Mouse (Mus musculus) forebrain, embryonic 13.5 days (tissue): ENCODE results near the gene Iqgap2. TPM values are rescaled to one million over a fixed set of nuclear protein-coding genes. Genes with fewer than 3 reads are reported as not detected.

Experiments
- ATAC-seq: fragments of 200-750 bp; cut with Nextera tagmentation; 2 replicates; pipeline ENCODE4 v1.8.0; 2017
- H3K27ac ChIP-seq: fragments of 300-500 bp; sonication (generic); 2 replicates; pipeline ENCODE4 v1.5.1; 2015; ENCODE audit warnings: inconsistent platforms, mild to moderate bottlenecking, moderate library complexity
- H3K27me3 ChIP-seq: fragments of 300-500 bp; sonication (generic); 2 replicates; pipeline ENCODE4 v1.6.1; 2015; ENCODE audit warnings: mild to moderate bottlenecking, inconsistent platforms
- H3K36me3 ChIP-seq: fragments of 300-500 bp; sonication (generic); 2 replicates; pipeline ENCODE4 v1.6.1; 2015; ENCODE audit warnings: mild to moderate bottlenecking, inconsistent platforms; ENCODE audit not compliant: poor library complexity, severe bottlenecking
- H3K4me1 ChIP-seq: fragments of 300-500 bp; sonication (generic); 2 replicates; pipeline ENCODE4 v1.6.1; 2015; ENCODE audit warnings: inconsistent platforms
- H3K4me2 ChIP-seq: fragments of 300-500 bp; sonication (generic); 2 replicates; pipeline ENCODE4 v1.6.1; 2015; ENCODE audit warnings: inconsistent platforms, mild to moderate bottlenecking, moderate library complexity
- H3K4me3 ChIP-seq: fragments of 300-500 bp; sonication (generic); 2 replicates; pipeline ENCODE4 v1.5.1; 2015; ENCODE audit warnings: mild to moderate bottlenecking, inconsistent platforms
- H3K9ac ChIP-seq: fragments of 300-500 bp; sonication (generic); 2 replicates; pipeline ENCODE4 v1.6.1; 2015; ENCODE audit warnings: mild to moderate bottlenecking, inconsistent platforms
- H3K9me3 ChIP-seq: fragments of 300-500 bp; sonication (generic); replicated peaks from 2 replicates; pipeline ENCODE4 v1.6.1; 2016; ENCODE audit warnings: inconsistent platforms
- WGBS: fragments of 180-500 bp; shearing (Covaris S2); methylation state at CpG from one replicate; pipeline ENCODE4 v1.1.7; 2015; 5-methylcytosine and 5-hydroxymethylcytosine counted together
- polyA plus RNA-seq: library from polyadenylated mRNA; unstranded; fragments of >200 nt; fragmentation: Nextera tagmentation; extraction: Ambion mirVana; gene quantifications from 2 replicates; pipeline ENCODE4 v1.2.1, GENCODE M21; 2015

The Iqgap2 gene
- polyA plus RNA-seq, 1 experiment from 2014 or later: 9.1 TPM

GRCm38 (mm10) chr13:95881427-95881826 lies 10.3 kb downstream of the Iqgap2 start:
- WGBS: 85% methylated on average over 9 of the region's 9 CpGs
- Histone ChIP-seq H3K27me3 (no peaks in the 10 kb centered on the region), H3K27ac (no peak overlapping the region), H3K4me2 (no peak overlapping the region), H3K9ac (no peak overlapping the region), H3K9me3 (no peaks in the 10 kb centered on the region), H3K36me3 (no peaks in the 10 kb centered on the region), H3K4me3 (no peak overlapping the region), H3K4me1 (peaks cover 14% of the 10 kb centered on the region)
- ATAC-seq: no peak

- peak; percentile 58; the same call in 1 of the 2 replicates for ATAC-seq
- Histone ChIP-seq H3K9ac (no peak overlapping the region), H3K36me3 (no peaks in the 10 kb centered on the region), H3K27me3 (no peaks in the 10 kb centered on the region), H3K27ac (no peak overlapping the region; the same call in 1 of the 2 replicates), H3K4me1 (peaks cover 8% of the 10 kb centered on the region; the same call in 1 of the 2 replicates), H3K9me3 (no peaks in the 10 kb centered on the region), H3K4me3 (no peak overlapping the region), H3K4me2 (no peak overlapping the region)
- WGBS: 41% methylated on average over 6 of the region's 6 CpGs
These were observed 11.1 kb downstream of the Iqgap2 start for GRCm38 (mm10) chr13:95880633-95881032.

GRCm38 (mm10) chr13:95871993-95872392 lies 19.7 kb downstream of the Iqgap2 start:
- WGBS: 61% methylated on average over 4 of the region's 4 CpGs
- H3K4me3 ChIP-seq: no peak overlapping the region

GRCm38 (mm10) chr13:95870626-95871025 lies 21.1 kb downstream of the Iqgap2 start:
- no peak overlapping the region for H3K27ac ChIP-seq
- 81% methylated on average over 7 of the region's 8 CpGs for WGBS

More at GRCm38 (mm10) chr13:95871993-95872392, 19.7 kb downstream of the Iqgap2 start:
- Histone ChIP-seq H3K4me1 (peaks cover 50% of the 10 kb centered on the region), H3K9ac (peak overlapping the region; percentile 16; the same call in 1 of the 2 replicates), H3K9me3 (no peaks in the 10 kb centered on the region), H3K27ac (0 out of 2 replicates have a peak overlapping the region, but pooled peaks have one; percentile 19), H3K4me2 (no peak overlapping the region), H3K36me3 (no peaks in the 10 kb centered on the region), H3K27me3 (no peaks in the 10 kb centered on the region)
- ATAC-seq: no peak

GRCm38 (mm10) chr13:95868896-95869540 lies 22.7 kb downstream of the Iqgap2 start:
- Histone ChIP-seq H3K4me2 (peak overlapping the region; percentile 51), H3K36me3 (no peaks in the 10 kb centered on the region), H3K4me1 (peaks cover 55% of the 10 kb centered on the region), H3K27ac (peak overlapping the region; percentile 81), H3K9ac (no peak overlapping the region), H3K9me3 (no peaks in the 10 kb centered on the region), H3K27me3 (no peaks in the 10 kb centered on the region), H3K4me3 (peak overlapping the region; percentile 1; the same call in 1 of the 2 replicates)
- peak; percentile 93 for ATAC-seq
- WGBS: 5% methylated on average over 8 of the region's 8 CpGs

More at GRCm38 (mm10) chr13:95870626-95871025, 21.1 kb downstream of the Iqgap2 start:
- Histone ChIP-seq H3K4me1 (peaks cover 55% of the 10 kb centered on the region), H3K4me3 (no peak overlapping the region), H3K9ac (no peak overlapping the region), H3K27me3 (no peaks in the 10 kb centered on the region), H3K4me2 (no peak overlapping the region), H3K36me3 (no peaks in the 10 kb centered on the region), H3K9me3 (no peaks in the 10 kb centered on the region)
- ATAC-seq: no peak

- WGBS: 88% methylated on average over 8 of the region's 8 CpGs
These were observed 29.5 kb downstream of the Iqgap2 start for GRCm38 (mm10) chr13:95862201-95862600.

GRCm38 (mm10) chr13:95859271-95859670 lies 32.5 kb downstream of the Iqgap2 start:
- Histone ChIP-seq H3K4me2 (no peak overlapping the region), H3K27me3 (no peaks in the 10 kb centered on the region), H3K36me3 (no peaks in the 10 kb centered on the region), H3K4me1 (no peaks in the 10 kb centered on the region), H3K9ac (no peak overlapping the region), H3K4me3 (no peak overlapping the region), H3K27ac (no peak overlapping the region), H3K9me3 (no peaks in the 10 kb centered on the region)
- no peak for ATAC-seq
- 72% methylated on average over 4 of the region's 4 CpGs for WGBS

More at GRCm38 (mm10) chr13:95862201-95862600, 29.5 kb downstream of the Iqgap2 start:
- Histone ChIP-seq H3K36me3 (no peaks in the 10 kb centered on the region), H3K27ac (no peak overlapping the region), H3K9me3 (no peaks in the 10 kb centered on the region), H3K27me3 (no peaks in the 10 kb centered on the region), H3K9ac (no peak overlapping the region), H3K4me2 (no peak overlapping the region), H3K4me1 (peaks cover 5% of the 10 kb centered on the region; the same call in 1 of the 2 replicates), H3K4me3 (no peak overlapping the region)
- ATAC-seq: no peak

GRCm38 (mm10) chr13:95858866-95859265 lies 32.9 kb downstream of the Iqgap2 start:
- H3K27me3 ChIP-seq: no peaks in the 10 kb centered on the region
- H3K4me2 ChIP-seq: no peak overlapping the region
- no peak overlapping the region for H3K9ac ChIP-seq
- H3K36me3 ChIP-seq: no peaks in the 10 kb centered on the region
- 88% methylated on average over 9 of the region's 9 CpGs for WGBS
- H3K4me3 ChIP-seq: no peak overlapping the region
- no peak for ATAC-seq
- H3K27ac ChIP-seq: no peak overlapping the region
- H3K4me1 ChIP-seq: no peaks in the 10 kb centered on the region
- H3K9me3 ChIP-seq: no peaks in the 10 kb centered on the region

GRCm38 (mm10) chr13:95855537-95855936 lies 36.2 kb downstream of the Iqgap2 start:
- Histone ChIP-seq H3K36me3 (no peaks in the 10 kb centered on the region), H3K9me3 (no peaks in the 10 kb centered on the region), H3K4me1 (peaks cover 10% of the 10 kb centered on the region), H3K9ac (no peak overlapping the region), H3K27ac (no peak overlapping the region), H3K27me3 (no peaks in the 10 kb centered on the region), H3K4me2 (no peak overlapping the region), H3K4me3 (no peak overlapping the region)
- ATAC-seq: no peak
- WGBS: 88% methylated on average over 4 of the region's 4 CpGs

- H3K27me3 ChIP-seq: no peaks in the 10 kb centered on the region
- H3K4me2 ChIP-seq: no peak overlapping the region
- no peak overlapping the region for H3K4me3 ChIP-seq
- no peaks in the 10 kb centered on the region for H3K9me3 ChIP-seq
- no peak overlapping the region for H3K9ac ChIP-seq
- H3K4me1 ChIP-seq: peaks cover 23% of the 10 kb centered on the region
- H3K27ac ChIP-seq: no peak overlapping the region; the same call in 1 of the 2 replicates
- WGBS: 13% methylated on average over 4 of the region's 4 CpGs
- no peak for ATAC-seq
- no peaks in the 10 kb centered on the region for H3K36me3 ChIP-seq
These were observed 40.1 kb downstream of the Iqgap2 start for GRCm38 (mm10) chr13:95851611-95852010.

GRCm38 (mm10) chr13:95850451-95850850 lies 41.3 kb downstream of the Iqgap2 start:
- ATAC-seq: no peak
- no peak overlapping the region for H3K27ac ChIP-seq
- WGBS: 60% methylated on average over 5 of the region's 5 CpGs
- peaks cover 23% of the 10 kb centered on the region for H3K4me1 ChIP-seq
- H3K4me2 ChIP-seq: no peak overlapping the region
- H3K36me3 ChIP-seq: no peaks in the 10 kb centered on the region
- H3K9me3 ChIP-seq: no peaks in the 10 kb centered on the region
- H3K9ac ChIP-seq: no peak overlapping the region
- no peak overlapping the region for H3K4me3 ChIP-seq
- H3K27me3 ChIP-seq: no peaks in the 10 kb centered on the region

- H3K27ac ChIP-seq: no peak overlapping the region
- WGBS: 51% methylated on average over 7 of the region's 7 CpGs
- H3K4me3 ChIP-seq: no peak overlapping the region
- peak; percentile 79 for ATAC-seq
- peak overlapping the region; percentile 9; the same call in 1 of the 2 replicates for H3K4me2 ChIP-seq
- H3K27me3 ChIP-seq: no peaks in the 10 kb centered on the region
- H3K9ac ChIP-seq: 0 out of 2 replicates have a peak overlapping the region, but pooled peaks have one; percentile 26
- no peaks in the 10 kb centered on the region for H3K36me3 ChIP-seq
- no peaks in the 10 kb centered on the region for H3K9me3 ChIP-seq
- peaks cover 23% of the 10 kb centered on the region for H3K4me1 ChIP-seq
These were observed 42.2 kb downstream of the Iqgap2 start for GRCm38 (mm10) chr13:95849501-95850007.
